Mouse (Mus musculus) spleen, adult 2 months (tissue): ENCODE measurements around the gene Ranbp10.

Experiments
- CTCF ChIP-seq: fragments of 200-500 bp; IDR thresholded peaks from 2 replicates; pipeline ENCODE4 v1.5.1; 2011; ENCODE audit warnings: mild to moderate bottlenecking, inconsistent platforms; ENCODE audit not compliant: insufficient read depth, insufficient read length, insufficient replicate concordance; ENCODE audit errors: extremely low read depth
- POLR2A ChIP-seq: fragments of 200-500 bp; IDR thresholded peaks from 2 replicates; pipeline ENCODE4 v1.6.1; 2011; ENCODE audit warnings: low read depth, low read length, inconsistent platforms

GRCm38 (mm10) chr8:105770609-105771008 is 56.5 kb downstream of the Ranbp10 start:
- TF ChIP-seq POLR2A (no peak), CTCF (no peak; the same call in 1 of the 2 replicates)
